Comparison of ENCODE assay signal across 20 mouse cellular contexts in the genomic region with DNA sequence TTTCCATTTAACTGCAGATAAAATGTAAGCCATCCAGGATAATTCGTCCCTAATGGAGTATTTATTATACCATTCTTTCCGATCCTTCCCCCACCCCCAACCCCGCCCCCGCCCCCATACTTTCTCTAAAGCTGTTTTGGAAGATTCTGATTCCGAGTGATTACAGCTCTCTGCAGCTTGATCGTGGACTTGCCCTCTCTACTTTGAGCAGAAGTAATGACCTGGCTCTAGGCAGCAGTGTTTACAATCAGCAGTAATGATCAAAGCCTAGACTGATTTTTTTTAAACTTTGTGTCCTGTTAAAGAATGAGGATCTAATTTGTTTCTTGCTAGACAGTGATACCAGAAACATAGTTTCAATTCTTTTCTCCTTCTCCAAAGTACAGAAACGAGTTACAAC.
DNase-seq lines count a peak whose midpoint lies in the region; ATAC-seq and TF ChIP-seq lines count a peak whose summit lies in the region.
"Had no signal": no experiment of that assay in that cellular context is flagged by ENCODE, and none has a peak within 500 bp of the region (broad histone marks: within the 10 kb centered on the region; RNA-seq: fewer than 3 reads in every experiment).

No protein-coding gene starts in this region.

- no peaks in the 10 kb centered on the region for H3K27me3 ChIP-seq in intestine, embryonic 15.5 days (replicated peaks)
- no peaks in the 10 kb centered on the region for H3K27me3 ChIP-seq in intestine, postnatal 0 days (replicated peaks; ENCODE audit: control insufficient read depth, insufficient read depth, low read length)
- no peaks in the 10 kb centered on the region for H3K27me3 ChIP-seq in lung, embryonic 15.5 days
- H3K27me3 ChIP-seq in embryonic facial prominence, embryonic 13.5 days, result peaks cover 14% of the 10 kb centered on the region
- H3K27me3 ChIP-seq in stomach, embryonic 14.5 days (ENCODE audit: control insufficient read depth, insufficient read depth, low read length), result no peaks in the 10 kb centered on the region
- H3K27me3 ChIP-seq: hindbrain, embryonic 15.5 days; neural tube, embryonic 13.5 days; Patski had no signal

- no peaks in the 10 kb centered on the region for H3K36me3 ChIP-seq in intestine, embryonic 15.5 days
- no peaks in the 10 kb centered on the region for H3K36me3 ChIP-seq in intestine, postnatal 0 days (ENCODE audit: control insufficient read depth, insufficient read depth)
- H3K36me3 ChIP-seq in lung, embryonic 15.5 days, result no peaks in the 10 kb centered on the region
- H3K36me3 ChIP-seq in embryonic facial prominence, embryonic 13.5 days, result no peaks in the 10 kb centered on the region
- H3K36me3 ChIP-seq in stomach, embryonic 14.5 days (ENCODE audit: control insufficient read depth, insufficient read depth, low read length), result no peaks in the 10 kb centered on the region
- H3K36me3 ChIP-seq: hindbrain, embryonic 15.5 days; midbrain, embryonic 13.5 days; neural tube, embryonic 13.5 days had no signal

- no peak for DNase-seq in lung, postnatal 10 days
- no peak for DNase-seq in right cerebral cortex, postnatal 10 days (ENCODE audit: low spot score in 2 of 2)
- DNase-seq: adrenal gland, postnatal 10 days; cerebellum, adult 9-11 months; kidney, adult 9 months; layer of hippocampus, postnatal 36 days; liver; right cerebral cortex, adult 18-20 months; thymus, adult 18-20 months had no signal

- TF ChIP-seq CTCF in intestine, postnatal 0 days (IDR thresholded peaks at IDR 0.05; ENCODE audit: low read depth), result no peak

- no peak overlapping the region for H3K27ac ChIP-seq in intestine, embryonic 15.5 days
- no peak overlapping the region for H3K27ac ChIP-seq in intestine, postnatal 0 days (ENCODE audit: low read depth, low read length)
- peak overlapping the region; percentile 88 for H3K27ac ChIP-seq in lung, embryonic 15.5 days
- H3K27ac ChIP-seq in embryonic facial prominence, embryonic 13.5 days, result peak overlapping the region; percentile 68
- peak overlapping the region; percentile 12; the same call in 1 of the 2 replicates for H3K27ac ChIP-seq in stomach, embryonic 14.5 days (ENCODE audit: low read length)
- H3K27ac ChIP-seq: hindbrain, embryonic 15.5 days; layer of hippocampus, adult 2 months; midbrain, embryonic 13.5 days had no signal

- H3K4me2 ChIP-seq in intestine, embryonic 15.5 days (replicated peaks), result peak overlapping the region; percentile 36; the same call in 1 of the 2 replicates
- no peak overlapping the region; the same call in 1 of the 2 replicates for H3K4me2 ChIP-seq in intestine, postnatal 0 days (replicated peaks; ENCODE audit: low read depth)
- peak overlapping the region; percentile 45; the same call in 1 of the 2 replicates for H3K4me2 ChIP-seq in lung, embryonic 15.5 days
- H3K4me2 ChIP-seq in embryonic facial prominence, embryonic 13.5 days, result peak overlapping the region; percentile 53
- peak overlapping the region; percentile 19; the same call in 1 of the 2 replicates for H3K4me2 ChIP-seq in stomach, embryonic 14.5 days (replicated peaks; ENCODE audit: low read depth, low read length)
- H3K4me2 ChIP-seq: neural tube, embryonic 13.5 days had no signal

- H3K9me3 ChIP-seq in intestine, embryonic 15.5 days, result no peaks in the 10 kb centered on the region
- no peaks in the 10 kb centered on the region for H3K9me3 ChIP-seq in intestine, postnatal 0 days (ENCODE audit: control insufficient read depth)
- no peaks in the 10 kb centered on the region for H3K9me3 ChIP-seq in lung, embryonic 15.5 days
- no peaks in the 10 kb centered on the region for H3K9me3 ChIP-seq in embryonic facial prominence, embryonic 13.5 days
- no peaks in the 10 kb centered on the region for H3K9me3 ChIP-seq in stomach, embryonic 14.5 days (ENCODE audit: control insufficient read depth, low read depth, low read length)
- H3K9me3 ChIP-seq: hindbrain, embryonic 15.5 days; midbrain, embryonic 13.5 days; neural tube, embryonic 13.5 days had no signal

- no peak overlapping the region for H3K9ac ChIP-seq in intestine, embryonic 15.5 days
- H3K9ac ChIP-seq in intestine, postnatal 0 days (ENCODE audit: low read depth, low read length), result no peak overlapping the region
- 0 out of 2 replicates have a peak overlapping the region, but pooled peaks have one; percentile 3 for H3K9ac ChIP-seq in lung, embryonic 15.5 days
- no peak overlapping the region for H3K9ac ChIP-seq in embryonic facial prominence, embryonic 13.5 days
- H3K9ac ChIP-seq in stomach, embryonic 14.5 days (replicated peaks; ENCODE audit: low read depth, low read length), result no peak overlapping the region
- H3K9ac ChIP-seq: hindbrain, embryonic 15.5 days; midbrain, embryonic 13.5 days; neural tube, embryonic 13.5 days had no signal

- WGBS in intestine, embryonic 15.5 days, result 27% methylated on average over 7 of the region's 7 CpGs
- 33% methylated on average over 7 of the region's 7 CpGs for WGBS in intestine, postnatal 0 days
- WGBS in lung, embryonic 15.5 days, result 19% methylated on average over 7 of the region's 7 CpGs
- WGBS in embryonic facial prominence, embryonic 13.5 days, result 21% methylated on average over 7 of the region's 7 CpGs
- WGBS in stomach, embryonic 14.5 days, result 26% methylated on average over 7 of the region's 7 CpGs

- H3K4me3 ChIP-seq in intestine, embryonic 15.5 days (replicated peaks), result no peak overlapping the region
- H3K4me3 ChIP-seq in intestine, postnatal 0 days (ENCODE audit: low read depth, low read length), result no peak overlapping the region
- no peak overlapping the region for H3K4me3 ChIP-seq in lung, embryonic 15.5 days
- H3K4me3 ChIP-seq in embryonic facial prominence, embryonic 13.5 days, result no peak overlapping the region
- no peak overlapping the region for H3K4me3 ChIP-seq in stomach, embryonic 14.5 days (ENCODE audit: low read depth, low read length)
- H3K4me3 ChIP-seq: hindbrain, embryonic 15.5 days; layer of hippocampus, adult 2 months; midbrain, embryonic 13.5 days; neural tube, embryonic 13.5 days had no signal

- no peak for ATAC-seq in intestine, embryonic 15.5 days
- ATAC-seq in intestine, postnatal 0 days, result no peak
- peak; percentile 55; the same call in 1 of the 2 replicates for ATAC-seq in lung, embryonic 15.5 days (ENCODE audit: borderline replicate concordance, extremely low read depth, low FRiP score, low TSS enrichment)
- ATAC-seq in embryonic facial prominence, embryonic 13.5 days (ENCODE audit: insufficient number of reproducible peaks, insufficient read depth, low FRiP score, low TSS enrichment, low read depth), result no peak
- ATAC-seq in stomach, embryonic 14.5 days (ENCODE audit: insufficient number of reproducible peaks, insufficient read depth, low FRiP score, low read depth), result no peak
- ATAC-seq in CD4-positive, CD25-positive, alpha-beta regulatory T cell, adult 4 months, result no peak
- ATAC-seq: midbrain, embryonic 13.5 days; Patski had no signal

- H3K4me1 ChIP-seq in intestine, embryonic 15.5 days (replicated peaks), result peaks cover 9% of the 10 kb centered on the region
- H3K4me1 ChIP-seq in intestine, postnatal 0 days (replicated peaks; ENCODE audit: control insufficient read depth, insufficient read depth, low read length), result no peaks in the 10 kb centered on the region
- peaks cover 36% of the 10 kb centered on the region for H3K4me1 ChIP-seq in lung, embryonic 15.5 days
- H3K4me1 ChIP-seq in embryonic facial prominence, embryonic 13.5 days, result peaks cover 28% of the 10 kb centered on the region
- peaks cover 17% of the 10 kb centered on the region for H3K4me1 ChIP-seq in stomach, embryonic 14.5 days (ENCODE audit: control insufficient read depth, insufficient read depth, low read length)

Comparison
In these comparisons a context has a peak if more than half of its experiments do, and no peak if none do; other contexts are left out.
1. H3K27ac ChIP-seq: peak in lung, embryonic 15.5 days (single experiment), embryonic facial prominence, embryonic 13.5 days (single experiment) and stomach, embryonic 14.5 days (single experiment); none in intestine, embryonic 15.5 days (single experiment) and intestine, postnatal 0 days (single experiment).